Mouse (Mus musculus) small intestine, adult 2 months (tissue): ENCODE measurements around the gene B3gnt3.

Experiments
- CTCF ChIP-seq: fragments of 200-500 bp; IDR thresholded peaks from 2 replicates; pipeline ENCODE4 v1.5.1; 2012; ENCODE audit warnings: low read depth, mild to moderate bottlenecking, control low read depth, inconsistent platforms, low read length, moderate library complexity, mixed read lengths; ENCODE audit not compliant: insufficient replicate concordance, insufficient read length; ENCODE audit errors: extremely low read depth
- POLR2A ChIP-seq: fragments of 200-500 bp; IDR thresholded peaks from 2 replicates; pipeline ENCODE4 v1.6.1; 2012; ENCODE audit warnings: low read depth, mild to moderate bottlenecking, control low read depth, inconsistent platforms, low read length, moderate library complexity

GRCm38 (mm10) chr8:71725122-71725924 is 23.7 kb upstream of the B3gnt3 start, which contains the start of gene Fcho1:
- TF ChIP-seq POLR2A (no peak), CTCF (no peak)
